Mouse (Mus musculus) heart, adult 2 months (tissue): ENCODE results near the gene Mc3r.

Experiments used
- CTCF ChIP-seq: fragments of 200-600 bp; IDR thresholded peaks from 2 replicates; pipeline ENCODE4 v1.8.1; 2022; ENCODE audit warnings: antibody characterized with exemption, mild to moderate bottlenecking, moderate library complexity
- EP300 ChIP-seq: fragments of 200-500 bp; IDR thresholded peaks from 2 replicates; pipeline ENCODE4 v1.6.1; 2011; ENCODE audit warnings: low read depth, low read length, control low read depth; ENCODE audit not compliant: insufficient read depth
- POLR2A ChIP-seq: fragments of 200-500 bp; IDR thresholded peaks from 2 replicates; pipeline ENCODE4 v1.6.1; 2011; ENCODE audit warnings: mild to moderate bottlenecking, low read depth, low read length, control low read depth; ENCODE audit not compliant: insufficient read depth

- TF ChIP-seq CTCF (no peak), POLR2A (no peak), EP300 (no peak)
These were observed 8.7 kb downstream of the Mc3r start for GRCm38 (mm10) chr2:172256956-172257355.
